Mouse (Mus musculus) midbrain, embryonic 11.5 days (tissue): Measurements from ENCODE around the gene Gal3st4. TPM values are rescaled to one million over a fixed set of nuclear protein-coding genes. Genes with fewer than 3 reads are reported as not detected.

Experiments used
- polyA plus RNA-seq: library from polyadenylated mRNA; unstranded; fragments of >200 nt; fragmentation: Nextera tagmentation; extraction: Ambion mirVana; gene quantifications from 2 replicates; pipeline ENCODE4 v1.2.1, GENCODE M21; 2014

The Gal3st4 gene
- polyA plus RNA-seq, 1 experiment from 2014 or later = 4.6 TPM

Other genes starting within 250 kb of the Gal3st4 start
- gene Smok3c, start 219.6 kb downstream of the Gal3st4 start, polyA plus RNA-seq = not detected in 2 replicates
- 39.1 and 45.0 TPM in 2 replicates for gene Zkscan1, start 187.8 kb downstream of the Gal3st4 start, polyA plus RNA-seq
- 113 and 122 TPM in 2 replicates for gene Zscan21, start 155.9 kb downstream of the Gal3st4 start, polyA plus RNA-seq
- gene Zfp113, start 117.1 kb downstream of the Gal3st4 start, polyA plus RNA-seq = 27.4 and 32.9 TPM in 2 replicates
- gene Cops6, start 111.8 kb downstream of the Gal3st4 start, polyA plus RNA-seq = 262 and 293 TPM in 2 replicates
- 15.2 and 17.3 TPM in 2 replicates for gene Ap4m1, start 100.8 kb downstream of the Gal3st4 start, polyA plus RNA-seq
- 303 and 320 TPM in 2 replicates for gene Mcm7, start 100.4 kb downstream of the Gal3st4 start, polyA plus RNA-seq
- gene Taf6, start 85.4 kb downstream of the Gal3st4 start, polyA plus RNA-seq = 123 and 133 TPM in 2 replicates
- 51.8 and 53.3 TPM in 2 replicates for gene Cnpy4, start 85.4 kb downstream of the Gal3st4 start, polyA plus RNA-seq
- gene Mblac1, start 78.5 kb downstream of the Gal3st4 start, polyA plus RNA-seq = 10.0 and 10.8 TPM in 2 replicates
- not detected in 2 replicates for gene Nxpe5, start 46.9 kb downstream of the Gal3st4 start, polyA plus RNA-seq
- gene Lamtor4, start 17.4 kb downstream of the Gal3st4 start, polyA plus RNA-seq = 44.1 and 47.8 TPM in 2 replicates
- gene BC037034, start 8.8 kb downstream of the Gal3st4 start, polyA plus RNA-seq = 5.0 and 5.2 TPM in 2 replicates
- gene Gm43720, start 7.1 kb upstream of the Gal3st4 start, polyA plus RNA-seq = 0.14 and 0.20 TPM in 2 replicates
- 15.5 and 16.5 TPM in 2 replicates for gene Gpc2, start 7.2 kb upstream of the Gal3st4 start, polyA plus RNA-seq
- gene Stag3, start 7.4 kb upstream of the Gal3st4 start, polyA plus RNA-seq = 2.2 and 4.1 TPM in 2 replicates
- gene Pvrig, start 69.1 kb upstream of the Gal3st4 start, polyA plus RNA-seq = not detected in 2 replicates
- gene Zfp157, start 168.6 kb upstream of the Gal3st4 start, polyA plus RNA-seq = 44.9 and 52.0 TPM in 2 replicates